Mouse (Mus musculus) G1E (cell line): Measurements from ENCODE around the gene Sarnp.

Source experiments
- CTCF ChIP-seq: IDR thresholded peaks from 2 replicates; pipeline ENCODE4 v1.5.1; 2012; ENCODE audit warnings: low read depth, low read length, inconsistent platforms, mixed read lengths
- GATA1 ChIP-seq: IDR thresholded peaks from 2 replicates; pipeline ENCODE4 v1.6.1; 2012; ENCODE audit warnings: borderline replicate concordance, low read length, inconsistent platforms, mixed read lengths
- POLR2AphosphoS5 ChIP-seq: IDR thresholded peaks from 2 replicates; pipeline ENCODE4 v1.6.1; 2012; ENCODE audit warnings: low read depth, low read length, inconsistent platforms; ENCODE audit not compliant: insufficient replicate concordance
- TAL1 ChIP-seq: conservative IDR thresholded peaks from 2 replicates; pipeline ENCODE4 v1.6.1; 2012; ENCODE audit warnings: low read depth, low read length, inconsistent platforms, mixed read lengths

- no peak for TF ChIP-seq CTCF
- TF ChIP-seq TAL1, result no peak
- no peak for TF ChIP-seq GATA1
- no peak for TF ChIP-seq POLR2AphosphoS5
These were observed 83.6 kb downstream of the Sarnp start, which contains the start of gene Cd63 for GRCm38 (mm10) chr10:128900698-128901097.
